Mouse (Mus musculus): ENCODE measurements around the gene Tom1l2. TPM values are rescaled to one million over a fixed set of nuclear protein-coding genes. Genes with fewer than 3 reads are reported as not detected.

The Tom1l2 gene
- polyA plus RNA-seq, 1 experiment: 22.3 TPM

DNA sequence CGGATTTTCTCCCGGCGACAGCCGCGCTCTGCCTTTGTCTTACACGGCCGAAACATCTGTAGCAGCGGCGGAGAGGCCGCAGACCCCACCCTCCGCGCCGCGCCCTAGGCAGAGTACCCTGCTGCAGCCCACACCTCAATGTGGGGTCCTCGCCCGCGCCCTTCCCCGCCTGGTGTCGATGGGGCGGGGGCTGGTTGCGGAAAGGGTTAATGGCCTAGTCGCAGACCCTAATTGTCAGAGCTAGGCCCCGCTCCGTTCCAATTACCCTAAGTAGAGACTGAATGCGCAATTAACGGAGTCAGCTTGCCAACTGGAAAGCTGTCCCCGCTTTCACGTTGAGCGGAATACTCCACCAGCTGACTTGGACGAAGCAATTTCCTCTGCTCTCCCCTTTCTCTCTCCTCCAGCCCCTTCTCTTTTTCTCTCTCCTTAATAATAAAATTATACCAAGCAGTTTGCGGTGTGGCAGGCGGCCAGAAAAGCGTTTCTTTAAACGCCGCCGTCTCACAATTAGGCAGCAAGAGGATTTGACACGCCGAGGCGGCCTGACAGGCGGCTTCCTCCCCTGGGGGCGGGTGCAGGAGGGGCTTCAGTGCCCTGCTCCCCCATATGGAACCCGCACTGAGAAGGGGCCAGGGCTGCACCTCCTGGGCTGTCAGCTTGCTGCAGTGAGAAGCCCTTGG, 175.6 kb downstream of the Tom1l2 start:
- Histone ChIP-seq H3K27ac (ENCODE audit: control insufficient read depth, insufficient read depth, low read depth, low read length) (peak overlapping the region; percentile 31; the same call in 1 of the 2 replicates), H3K27me3 (ENCODE audit: control insufficient read depth, insufficient read depth, low read length) (no peaks in the 10 kb centered on the region; the same call in 1 of the 2 replicates), H3K36me3 (ENCODE audit: control insufficient read depth, insufficient read depth, low read length) (no peaks in the 10 kb centered on the region), H3K4me3 (ENCODE audit: control insufficient read depth, low read depth, low read length) (peak overlapping the region; percentile 81), H3K4me1 (ENCODE audit: control insufficient read depth, insufficient read depth, low read length) (peaks cover 26% of the 10 kb centered on the region)
- TF ChIP-seq CTCF (IDR thresholded peaks at IDR 0.05; ENCODE audit: control insufficient read depth, insufficient read depth, insufficient replicate concordance, low read depth, low read length) (no peak), POLR2A (IDR thresholded peaks at IDR 0.05; ENCODE audit: control insufficient read depth, low read depth, low read length) (no peak)

Other genes starting within 250 kb of the Tom1l2 start
- gene Rai1, start 247.9 kb downstream of the Tom1l2 start, polyA plus RNA-seq (2012; rRNA removed): 5.2 and 6.0 TPM in 2 replicates
- gene Srebf1, start 130.3 kb downstream of the Tom1l2 start, polyA plus RNA-seq (2012; rRNA removed): 13.2 and 18.5 TPM in 2 replicates
- 62.2 and 70.2 TPM in 2 replicates for gene Drc3, start 424 bp upstream of the Tom1l2 start, polyA plus RNA-seq (2012; rRNA removed)
- gene Gid4, start 64.2 kb upstream of the Tom1l2 start, polyA plus RNA-seq (2012; rRNA removed): 76.9 and 89.3 TPM in 2 replicates
- gene Atpaf2, start 65.6 kb upstream of the Tom1l2 start, polyA plus RNA-seq (2012; rRNA removed): 83.6 and 87.7 TPM in 2 replicates
- 34.5 and 36.3 TPM in 2 replicates for gene Drg2, start 101.7 kb upstream of the Tom1l2 start, polyA plus RNA-seq (2012; rRNA removed)
- gene Myo15, start 116.4 kb upstream of the Tom1l2 start, polyA plus RNA-seq (2012; rRNA removed): 8.2 and 11.7 TPM in 2 replicates
- gene Alkbh5, start 183.5 kb upstream of the Tom1l2 start, polyA plus RNA-seq (2012; rRNA removed): 13.4 and 13.8 TPM in 2 replicates

Measured in testis, adult 2 months (tissue).